Mouse (Mus musculus): ENCODE results near the gene Tgoln1. TPM values are rescaled to one million over a fixed set of nuclear protein-coding genes. Genes with fewer than 3 reads are reported as not detected.
A peak's percentile ranks its signal among the peaks of the same experiment; 100 is the strongest.

The Tgoln1 gene
- 33.2 and 37.9 TPM in 2 replicates for polyA plus RNA-seq (2012; rRNA removed)

- Histone ChIP-seq H3K4me3 (ENCODE audit: control insufficient read depth, insufficient read depth, low read length) (peak within 1 kb of the TSS; percentile 94), H3K27me3 (ENCODE audit: control insufficient read depth, insufficient read depth, low read length) (no peaks in the 10 kb centered on the region), H3K27ac (ENCODE audit: control insufficient read depth, insufficient read depth, low read length) (peak within 1 kb of the TSS; percentile 98), H3K4me1 (replicated peaks; ENCODE audit: control insufficient read depth, insufficient read depth, low read length) (peaks cover 5% of the 10 kb centered on the region), H3K36me3 (ENCODE audit: control insufficient read depth, insufficient read depth, low read length) (peaks cover 20% of the 10 kb centered on the region)
- under 1% methylated on average over 41 of the region's 41 CpGs for WGBS
- peak; percentile 57; the same call in 1 of the 2 replicates for TF ChIP-seq CTCF (IDR thresholded peaks at IDR 0.05; ENCODE audit: borderline replicate concordance, control insufficient read depth, extremely low read depth, insufficient read depth, low read length, poor library complexity)
- TF ChIP-seq POLR2A (IDR thresholded peaks at IDR 0.05; ENCODE audit: control insufficient read depth, extremely low read depth, insufficient read depth, low read length, poor library complexity), result peak; percentile 96
- peak; percentile 97 for DNase-seq
Observed at GRCm38 (mm10) chr6:72616643-72617288, at the start of gene Tgoln1. Gene Tgoln1 (minus strand): TSS chr6:72617000.

DNA sequence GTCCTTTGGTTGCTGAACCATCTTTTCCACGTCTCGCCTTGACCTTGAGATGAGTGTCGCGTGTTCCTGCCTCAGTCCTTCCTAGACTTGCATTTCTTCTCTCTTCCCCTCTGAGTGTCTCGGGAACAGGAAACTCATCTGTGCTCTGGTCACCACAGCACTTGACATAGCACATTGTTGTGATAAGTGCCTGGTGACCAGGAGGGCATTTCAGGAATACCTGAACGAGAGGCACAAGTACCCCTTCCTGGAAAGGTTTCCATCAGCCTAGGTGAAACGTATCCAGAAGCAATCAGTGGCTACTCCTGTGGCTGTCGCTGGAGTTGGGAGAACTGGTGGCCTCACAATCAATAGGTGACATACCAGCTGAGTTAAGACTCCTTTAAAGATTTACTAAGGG lies 47.5 kb upstream of the Tgoln1 start:
- 78% methylated on average over 8 of the region's 8 CpGs for WGBS
- Histone ChIP-seq H3K27me3 (ENCODE audit: control insufficient read depth, insufficient read depth, low read length) (no peaks in the 10 kb centered on the region), H3K4me3 (ENCODE audit: control insufficient read depth, insufficient read depth, low read length) (no peak overlapping the region), H3K4me1 (replicated peaks; ENCODE audit: control insufficient read depth, insufficient read depth, low read length) (0 out of 2 replicates have a peak, but pooled peaks cover 2% of the 10 kb centered on the region), H3K36me3 (ENCODE audit: control insufficient read depth, insufficient read depth, low read length) (no peaks in the 10 kb centered on the region), H3K27ac (ENCODE audit: control insufficient read depth, insufficient read depth, low read length) (no peak overlapping the region)
- DNase-seq, result no peak
- no peak for TF ChIP-seq CTCF (IDR thresholded peaks at IDR 0.05; ENCODE audit: borderline replicate concordance, control insufficient read depth, extremely low read depth, insufficient read depth, low read length, poor library complexity)
- TF ChIP-seq POLR2A (IDR thresholded peaks at IDR 0.05; ENCODE audit: control insufficient read depth, extremely low read depth, insufficient read depth, low read length, poor library complexity), result no peak

DNA sequence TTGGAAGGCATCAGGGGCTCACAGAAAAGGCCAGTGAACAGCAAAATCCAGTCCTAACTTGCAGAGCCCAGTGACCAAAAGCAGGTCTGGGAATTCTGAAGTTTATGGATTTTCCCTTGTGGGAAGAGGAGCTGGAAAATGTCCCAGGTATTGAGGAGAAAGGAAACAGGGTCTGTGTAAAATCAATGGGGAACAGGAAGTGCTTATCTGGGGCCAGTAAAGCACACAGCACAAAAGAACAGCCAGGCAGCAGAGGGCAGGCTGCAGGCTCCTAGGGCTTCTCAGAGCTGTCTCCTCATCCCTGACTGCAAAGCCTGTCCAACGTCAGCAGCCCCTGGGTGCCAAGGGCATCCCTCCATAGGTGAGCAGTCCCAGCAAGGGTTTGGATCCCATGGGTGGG lies 46.2 kb upstream of the Tgoln1 start:
- TF ChIP-seq CTCF (IDR thresholded peaks at IDR 0.05; ENCODE audit: borderline replicate concordance, control insufficient read depth, extremely low read depth, insufficient read depth, low read length, poor library complexity), result no peak
- TF ChIP-seq POLR2A (IDR thresholded peaks at IDR 0.05; ENCODE audit: control insufficient read depth, extremely low read depth, insufficient read depth, low read length, poor library complexity), result no peak
- Histone ChIP-seq H3K27me3 (ENCODE audit: control insufficient read depth, insufficient read depth, low read length) (no peaks in the 10 kb centered on the region), H3K4me3 (ENCODE audit: control insufficient read depth, insufficient read depth, low read length) (no peak overlapping the region), H3K27ac (ENCODE audit: control insufficient read depth, insufficient read depth, low read length) (no peak overlapping the region), H3K4me1 (replicated peaks; ENCODE audit: control insufficient read depth, insufficient read depth, low read length) (0 out of 2 replicates have a peak, but pooled peaks cover 2% of the 10 kb centered on the region), H3K36me3 (ENCODE audit: control insufficient read depth, insufficient read depth, low read length) (no peaks in the 10 kb centered on the region)
- DNase-seq, result no peak
- 0% methylated on average over 1 of the region's 1 CpGs for WGBS

DNA sequence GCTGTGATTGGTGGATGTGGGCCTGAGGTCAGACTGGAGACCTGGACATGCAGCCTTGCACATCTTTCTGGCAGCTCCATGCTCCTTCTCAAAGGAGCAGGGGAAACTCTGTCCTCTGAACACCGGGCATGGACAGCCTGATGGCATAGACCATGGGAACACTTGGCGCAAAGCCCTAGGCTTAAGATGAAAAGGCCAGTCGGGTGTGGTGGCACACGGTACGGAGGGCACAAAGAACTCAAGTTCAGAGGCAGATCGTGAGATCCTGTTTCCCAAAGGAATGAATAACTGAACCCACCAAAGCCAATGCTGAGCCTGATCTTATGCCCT lies 43.6 kb upstream of the Tgoln1 start:
- H3K4me1 ChIP-seq (replicated peaks; ENCODE audit: control insufficient read depth, insufficient read depth, low read length), result peaks cover 6% of the 10 kb centered on the region
- no peaks in the 10 kb centered on the region for H3K36me3 ChIP-seq (ENCODE audit: control insufficient read depth, insufficient read depth, low read length)
- 85% methylated on average over 6 of the region's 6 CpGs for WGBS
- no peak overlapping the region for H3K4me3 ChIP-seq (ENCODE audit: control insufficient read depth, insufficient read depth, low read length)
- no peak for TF ChIP-seq POLR2A (IDR thresholded peaks at IDR 0.05; ENCODE audit: control insufficient read depth, extremely low read depth, insufficient read depth, low read length, poor library complexity)
- TF ChIP-seq CTCF (IDR thresholded peaks at IDR 0.05; ENCODE audit: borderline replicate concordance, control insufficient read depth, extremely low read depth, insufficient read depth, low read length, poor library complexity), result no peak
- DNase-seq, result no peak
- no peak overlapping the region for H3K27ac ChIP-seq (ENCODE audit: control insufficient read depth, insufficient read depth, low read length)
- H3K27me3 ChIP-seq (ENCODE audit: control insufficient read depth, insufficient read depth, low read length), result no peaks in the 10 kb centered on the region

- no peaks in the 10 kb centered on the region for H3K36me3 ChIP-seq (ENCODE audit: control insufficient read depth, insufficient read depth, low read length)
- DNase-seq, result no peak
- WGBS, result 32% methylated on average over 8 of the region's 8 CpGs
- peaks cover 9% of the 10 kb centered on the region for H3K4me1 ChIP-seq (replicated peaks; ENCODE audit: control insufficient read depth, insufficient read depth, low read length)
- TF ChIP-seq POLR2A (IDR thresholded peaks at IDR 0.05; ENCODE audit: control insufficient read depth, extremely low read depth, insufficient read depth, low read length, poor library complexity) (no peak), CTCF (IDR thresholded peaks at IDR 0.05; ENCODE audit: borderline replicate concordance, control insufficient read depth, extremely low read depth, insufficient read depth, low read length, poor library complexity) (no peak)
- H3K27me3 ChIP-seq (ENCODE audit: control insufficient read depth, insufficient read depth, low read length), result no peaks in the 10 kb centered on the region
- H3K4me3 ChIP-seq (ENCODE audit: control insufficient read depth, insufficient read depth, low read length), result no peak overlapping the region
- no peak overlapping the region for H3K27ac ChIP-seq (ENCODE audit: control insufficient read depth, insufficient read depth, low read length)
Observed at GRCm38 (mm10) chr6:72659717-72660390, 43.1 kb upstream of the Tgoln1 start.

DNA sequence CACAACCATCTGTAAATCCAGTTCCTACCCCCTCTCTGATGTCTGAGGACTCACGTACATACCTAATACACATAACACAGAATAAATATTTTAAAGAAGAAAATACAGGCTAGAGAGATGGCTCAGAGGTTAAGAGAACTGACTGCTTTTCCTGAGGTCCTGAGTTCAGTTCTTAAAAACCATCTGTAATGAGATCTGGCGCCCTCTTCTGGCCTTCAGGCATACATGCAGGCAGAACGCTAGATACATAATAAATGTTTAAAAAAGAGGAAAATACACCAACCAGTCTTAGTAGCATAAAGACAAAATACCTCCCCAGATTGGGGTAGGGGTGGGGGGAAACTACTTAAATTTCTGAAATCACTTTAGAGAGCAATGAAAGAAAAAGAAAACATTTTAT lies 41.2 kb upstream of the Tgoln1 start:
- DNase-seq, result peak; percentile 28
- Histone ChIP-seq H3K4me1 (replicated peaks; ENCODE audit: control insufficient read depth, insufficient read depth, low read length) (peaks cover 9% of the 10 kb centered on the region), H3K27me3 (ENCODE audit: control insufficient read depth, insufficient read depth, low read length) (no peaks in the 10 kb centered on the region), H3K27ac (ENCODE audit: control insufficient read depth, insufficient read depth, low read length) (no peak overlapping the region), H3K4me3 (ENCODE audit: control insufficient read depth, insufficient read depth, low read length) (no peak overlapping the region), H3K36me3 (ENCODE audit: control insufficient read depth, insufficient read depth, low read length) (no peaks in the 10 kb centered on the region)
- TF ChIP-seq CTCF (IDR thresholded peaks at IDR 0.05; ENCODE audit: borderline replicate concordance, control insufficient read depth, extremely low read depth, insufficient read depth, low read length, poor library complexity) (no peak), POLR2A (IDR thresholded peaks at IDR 0.05; ENCODE audit: control insufficient read depth, extremely low read depth, insufficient read depth, low read length, poor library complexity) (no peak)
- 41% methylated on average over 3 of the region's 3 CpGs for WGBS

Data from thymus, adult 2 months (tissue).